Mouse (Mus musculus) CH12.LX (cell line): ENCODE results near the gene Ccdc185. TPM values are rescaled to one million over a fixed set of nuclear protein-coding genes. Genes with fewer than 3 reads are reported as not detected.

Experiments
- DNase-seq: peaks from one replicate; pipeline ENCODE4 v3.0.0-alpha.2; 2013; ENCODE audit errors: extremely low read depth
- H3K27ac ChIP-seq: 2 replicates; pipeline ENCODE4 v1.5.1; 2012; ENCODE audit warnings: low read depth, mild to moderate bottlenecking, control low read depth, moderate library complexity; ENCODE audit not compliant: insufficient read depth
- H3K27me3 ChIP-seq: replicated peaks from 2 replicates; pipeline ENCODE3; 2012; ENCODE audit warnings: inconsistent platforms
- H3K36me3 ChIP-seq, 2 experiments: replicated peaks in 1 of 2; 2 replicates each; pipeline versions ENCODE3 to v1.6.1; 2012; ENCODE audit warnings: inconsistent platforms in 1 of 2, low read length in 1 of 2, mild to moderate bottlenecking in 1 of 2, mixed read lengths in 1 of 2, moderate library complexity in 1 of 2; ENCODE audit not compliant: control insufficient read depth in 1 of 2, insufficient read depth in 1 of 2
- H3K4me1 ChIP-seq, 2 experiments: 2 replicates each; pipeline ENCODE4 v1.6.1; 2012; ENCODE audit warnings: inconsistent platforms in 1 of 2, moderate library complexity in 1 of 2; ENCODE audit not compliant: insufficient read depth in 2 of 2, control insufficient read depth in 1 of 2
- H3K4me2 ChIP-seq: 2 replicates; pipeline ENCODE4 v1.6.1; 2012; ENCODE audit warnings: low read depth, mild to moderate bottlenecking, control low read depth; ENCODE audit not compliant: poor library complexity, insufficient read depth, severe bottlenecking
- H3K4me3 ChIP-seq, 3 experiments: fragments of 150-350 bp in 1 of 3; sonication (generic) in 1 of 3; replicated peaks in 1 of 3; 2 replicates each; pipeline versions ENCODE3 to v1.5.1; 2011 to 2012; ENCODE audit warnings: low read depth in 2 of 3, low read length in 2 of 3, mild to moderate bottlenecking in 2 of 3, moderate library complexity in 2 of 3, control low read depth in 1 of 3, improper control_type of control experiment in 1 of 3, inconsistent platforms in 1 of 3, mixed read lengths in 1 of 3; ENCODE audit not compliant: poor library complexity in 1 of 3
- H3K79me2 ChIP-seq: replicated peaks from 2 replicates; pipeline ENCODE4 v1.6.1; 2012; ENCODE audit warnings: mild to moderate bottlenecking, moderate library complexity; ENCODE audit not compliant: control insufficient read depth, poor library complexity, insufficient read depth, severe bottlenecking; ENCODE audit errors: extremely low read depth
- H3K9ac ChIP-seq: 2 replicates; pipeline ENCODE4 v1.6.1; 2012; ENCODE audit warnings: low read depth, mild to moderate bottlenecking, control low read depth, moderate library complexity; ENCODE audit not compliant: insufficient read depth
- H3K9me3 ChIP-seq: replicated peaks from 2 replicates; pipeline ENCODE3; 2012; ENCODE audit warnings: low read length, inconsistent platforms, mixed read lengths
- BHLHE40 ChIP-seq: IDR thresholded peaks from 2 replicates; pipeline ENCODE4 v1.6.1; 2011; ENCODE audit warnings: mild to moderate bottlenecking, low read depth, low read length, improper control_type of control experiment
- CHD1 ChIP-seq: IDR thresholded peaks from 2 replicates; pipeline ENCODE4 v1.6.1; 2012; ENCODE audit warnings: low read depth, low read length, improper control_type of control experiment, inconsistent platforms
- CTCF ChIP-seq, 2 experiments: IDR thresholded peaks in 1 of 2; conservative IDR thresholded peaks in 1 of 2; 2 replicates each; pipeline ENCODE4 v1.5.1; 2011 to 2012; ENCODE audit warnings: low read depth in 2 of 2, low read length in 2 of 2, improper control_type of control experiment in 1 of 2, inconsistent platforms in 1 of 2, mild to moderate bottlenecking in 1 of 2, moderate library complexity in 1 of 2
- ETS1 ChIP-seq: conservative IDR thresholded peaks from 2 replicates; pipeline ENCODE4 v1.6.1; 2012; ENCODE audit warnings: low read depth, mild to moderate bottlenecking, inconsistent platforms, low read length, improper control_type of control experiment, moderate library complexity
- GABPA ChIP-seq: IDR thresholded peaks from 2 replicates; pipeline ENCODE4 v1.6.1; 2012; ENCODE audit warnings: low read depth, low read length, improper control_type of control experiment, inconsistent platforms; ENCODE audit not compliant: insufficient replicate concordance
- JUN ChIP-seq: IDR thresholded peaks from 2 replicates; pipeline ENCODE4 v1.6.1; 2011; ENCODE audit warnings: low read depth, mild to moderate bottlenecking, low read length, improper control_type of control experiment, moderate library complexity; ENCODE audit not compliant: insufficient read depth
- MAZ ChIP-seq: IDR thresholded peaks from 2 replicates; pipeline ENCODE4 v1.6.1; 2012; ENCODE audit warnings: low read depth, mild to moderate bottlenecking, inconsistent platforms, low read length, improper control_type of control experiment, moderate library complexity
- MXI1 ChIP-seq: IDR thresholded peaks from 2 replicates; pipeline ENCODE4 v1.6.1; 2011; ENCODE audit warnings: mild to moderate bottlenecking, low read depth, low read length, improper control_type of control experiment
- PAX5 ChIP-seq: IDR thresholded peaks from 2 replicates; pipeline ENCODE4 v1.6.1; 2012; ENCODE audit warnings: low read length, inconsistent platforms, mixed read lengths
- POLR2AphosphoS2 ChIP-seq: IDR thresholded peaks from 2 replicates; pipeline ENCODE4 v1.6.1; 2011; ENCODE audit warnings: low read depth, low read length, improper control_type of control experiment
- SIN3A ChIP-seq: IDR thresholded peaks from 2 replicates; pipeline ENCODE4 v1.6.1; 2012; ENCODE audit warnings: low read length, improper control_type of control experiment, inconsistent platforms
- SMC3 ChIP-seq: IDR thresholded peaks from 2 replicates; pipeline ENCODE4 v1.6.1; 2011; ENCODE audit warnings: low read depth, low read length, improper control_type of control experiment
- USF1 ChIP-seq: IDR thresholded peaks from 2 replicates; pipeline ENCODE4 v1.6.1; 2014; ENCODE audit warnings: low read depth, mild to moderate bottlenecking, inconsistent platforms, low read length, improper control_type of control experiment
- USF2 ChIP-seq: conservative IDR thresholded peaks from 2 replicates; pipeline ENCODE4 v1.6.1; 2011; ENCODE audit warnings: low read depth, low read length, improper control_type of control experiment
- ZNF384 ChIP-seq: IDR thresholded peaks from 2 replicates; pipeline ENCODE4 v1.6.1; 2012; ENCODE audit warnings: low read depth, low read length, improper control_type of control experiment, inconsistent platforms
- dilution Hi-C: fragments of 300-500 bp; cut with MboI; formaldehyde crosslinking; loops from 2 replicates; pipeline ENCODE4 v1.14.3; 2020; ENCODE audit warnings: low sequenced_read_pairs; ENCODE audit not compliant: extremely low pct_unique_long_range_greater_than_20kb, extremely low pct_ligation_motif_present
- in situ Hi-C: fragments of 300-500 bp; cut with MboI; formaldehyde crosslinking; loops from 3 replicates; pipeline ENCODE4 v1.14.3; 2019; ENCODE audit warnings: low sequenced_read_pairs, low pct_ligation_motif_present, low pct_unique_long_range_greater_than_20kb, mixed read lengths
- polyA plus RNA-seq: library from polyadenylated mRNA; unstranded; fragments of >175 nt; gene quantifications from 2 replicates; pipeline ENCODE4 v1.2.1, GENCODE M21; 2012; ENCODE audit warnings: low read depth; ENCODE audit not compliant: insufficient read length
- total RNA-seq, 2 experiments: library from RNA; depleted of rRNA; stranded (reverse); fragments of 300-350 nt in 1 of 2; fragments of >200 nt in 1 of 2; gene quantifications; 2 replicates each; pipeline ENCODE4 v1.2.3; 2012 to 2014

Ccdc185 gene
- total and polyA plus RNA-seq, 3 experiments, result not detected

DNA sequence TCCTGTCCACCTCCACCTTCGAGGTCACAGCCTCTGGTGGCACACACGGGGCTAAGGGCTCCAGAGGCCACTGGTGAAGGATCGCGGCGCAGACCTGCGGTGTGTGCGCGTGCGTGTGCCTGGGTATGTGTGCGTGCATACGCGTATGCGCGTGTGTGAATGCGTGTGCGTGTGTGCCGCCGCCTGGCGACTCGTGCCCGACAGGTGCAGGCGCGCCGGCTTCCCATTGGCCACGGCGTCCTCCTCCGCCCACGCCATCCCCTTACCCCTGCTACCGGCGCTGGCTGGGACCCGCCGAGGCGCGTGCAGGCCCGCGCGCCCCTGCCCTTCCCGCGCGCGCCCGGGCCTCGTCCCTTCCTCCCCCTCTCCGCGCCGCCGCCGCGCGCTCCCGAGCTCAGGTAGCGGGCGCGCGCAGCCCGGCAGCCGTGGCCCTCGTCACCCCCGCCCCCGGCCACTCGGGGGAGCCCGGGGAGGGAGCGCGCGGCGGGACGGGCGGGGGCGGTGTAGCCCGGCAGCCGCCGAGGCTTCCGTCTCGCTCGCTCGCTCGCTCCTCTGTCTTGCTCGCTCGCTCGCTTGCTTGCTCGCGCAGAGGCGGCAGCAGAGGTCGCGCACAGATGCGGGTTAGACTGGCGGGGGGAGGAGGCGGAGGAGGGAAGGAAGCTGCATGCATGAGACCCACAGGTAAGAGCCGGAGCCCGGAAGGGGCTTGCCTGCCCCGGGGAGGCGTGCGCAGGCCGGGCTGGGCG lies 14.9 kb upstream of the Ccdc185 start, which contains the start of gene Susd4:
Susd4 (plus strand) TSS at position 145 of the 746 bp plus-strand sequence.
- no peak within 1 kb of the TSS for H3K9ac ChIP-seq
- TF ChIP-seq SIN3A (no peak), MXI1 (no peak), BHLHE40 (no peak), USF2 (no peak), SMC3 (no peak), POLR2AphosphoS2 (no peak)
- TF ChIP-seq, all 38 proteins: peak for 0
- no peak for DNase-seq

DNA sequence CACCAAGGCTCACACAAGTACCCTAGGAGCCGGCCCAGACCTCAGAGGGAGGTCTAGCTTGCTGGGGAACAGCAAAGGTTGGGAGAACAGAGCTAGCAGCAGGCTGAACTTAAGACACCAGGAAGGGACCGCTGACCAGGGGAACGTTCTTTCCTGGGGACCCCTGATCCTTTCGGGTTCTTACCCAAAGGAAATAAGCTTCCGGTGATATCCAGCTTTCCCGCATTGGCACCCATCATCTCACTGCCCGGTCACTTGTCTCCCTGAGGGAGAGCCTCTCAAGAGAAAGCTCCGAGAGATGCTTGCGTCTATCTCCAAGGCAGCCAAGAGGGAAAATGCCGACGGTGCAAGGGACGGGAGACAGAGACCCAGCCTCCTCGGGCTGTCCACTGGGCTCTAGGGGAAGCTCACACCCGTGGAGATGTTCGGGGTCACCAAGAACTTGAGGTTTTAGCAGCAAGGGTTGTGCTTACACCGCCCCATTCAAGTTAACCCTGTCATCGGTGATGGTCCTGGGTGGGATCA lies 14.3 kb upstream of the Ccdc185 start:
- H3K36me3 ChIP-seq, result no peaks in the 10 kb centered on the region
- H3K79me2 ChIP-seq, result no peaks in the 10 kb centered on the region
- no peak for TF ChIP-seq CTCF (conservative IDR thresholded peaks at IDR 0.05 in 1 of 2, IDR thresholded peaks at IDR 0.05 in 1 of 2; ENCODE audit: low read depth in 2 of 2, low read length in 2 of 2)
- no peak for TF ChIP-seq USF1
- no peak for TF ChIP-seq MAZ
- no peak for TF ChIP-seq ZNF384
- no peak for TF ChIP-seq PAX5
- TF ChIP-seq CHD1, result no peak
- no peak for TF ChIP-seq GABPA
- no peak for TF ChIP-seq JUN
- TF ChIP-seq ETS1, result no peak
- no peak overlapping the region for H3K9ac ChIP-seq
- dilution Hi-C loops, result no loop called here
- H3K9me3 ChIP-seq, result peaks cover 4% of the 10 kb centered on the region
- H3K27me3 ChIP-seq, result peaks cover 5% of the 10 kb centered on the region
- H3K4me3 ChIP-seq, result no peak overlapping the region
- no peak overlapping the region for H3K27ac ChIP-seq
- H3K4me2 ChIP-seq, result no peak overlapping the region
- in situ Hi-C loops, result no loop called here
- H3K4me1 ChIP-seq, result no peaks in the 10 kb centered on the region
- DNase-seq, result no peak

More for the DNA sequence above, 14.9 kb upstream of the Ccdc185 start, which contains the start of gene Susd4:
- peaks cover 4% of the 10 kb centered on the region for H3K9me3 ChIP-seq
- H3K4me1 ChIP-seq, result no peaks in the 10 kb centered on the region
- in situ Hi-C loops, result no loop called here
- no peak within 1 kb of the TSS for H3K27ac ChIP-seq
- dilution Hi-C loops, result no loop called here
- H3K27me3 ChIP-seq, result peaks cover 5% of the 10 kb centered on the region
- H3K36me3 ChIP-seq, result no peaks in the 10 kb centered on the region
- no peak within 1 kb of the TSS for H3K4me2 ChIP-seq
- no peaks in the 10 kb centered on the region for H3K79me2 ChIP-seq
- H3K4me3 ChIP-seq, result no peak within 1 kb of the TSS
